Mouse (Mus musculus) liver, embryonic 14.5 days (tissue): Measurements from ENCODE around the gene Ticrr. TPM values are rescaled to one million over a fixed set of nuclear protein-coding genes. Genes with fewer than 3 reads are reported as not detected.

Source experiments
- ATAC-seq: fragments of 200-750 bp; cut with Nextera tagmentation; 2 replicates; pipeline ENCODE4 v1.8.0; 2017; ENCODE audit warnings: moderate number of reproducible peaks, mild to moderate bottlenecking, moderate library complexity; ENCODE audit not compliant: insufficient read depth
- DNase-seq, 3 experiments: peaks; one replicate each; pipeline ENCODE4 v3.0.0-alpha.2; 2012 to 2013; ENCODE audit warnings: low read depth in 3 of 3, low spot score in 3 of 3
- H3K27ac ChIP-seq: fragments of 300-500 bp; sonication (generic); 2 replicates; pipeline ENCODE4 v1.5.1; 2014; ENCODE audit warnings: moderate library complexity, mild to moderate bottlenecking, control low read depth, inconsistent platforms
- H3K27me3 ChIP-seq: fragments of 300-500 bp; sonication (generic); 2 replicates; pipeline ENCODE4 v1.6.1; 2014; ENCODE audit warnings: mild to moderate bottlenecking, low read length, moderate library complexity; ENCODE audit not compliant: control insufficient read depth, insufficient read depth
- H3K36me3 ChIP-seq: fragments of 300-500 bp; sonication (generic); replicated peaks from 2 replicates; pipeline ENCODE4 v1.6.1; 2014; ENCODE audit warnings: low read depth; ENCODE audit not compliant: control insufficient read depth, insufficient read depth
- H3K4me1 ChIP-seq, 2 experiments: fragments of 200-500 bp in 1 of 2; fragments of 300-500 bp in 1 of 2; sonication (generic) in 1 of 2; replicated peaks; 2 replicates each; pipeline ENCODE4 v1.6.1; 2012 to 2014; ENCODE audit warnings: antibody characterized with exemption in 1 of 2, inconsistent platforms in 1 of 2, low read length in 1 of 2; ENCODE audit not compliant: control insufficient read depth in 2 of 2, insufficient read depth in 2 of 2
- H3K4me2 ChIP-seq: fragments of 300-500 bp; sonication (generic); 2 replicates; pipeline ENCODE4 v1.6.1; 2014; ENCODE audit warnings: low read depth, mild to moderate bottlenecking, control low read depth, moderate library complexity
- H3K4me3 ChIP-seq, 2 experiments: fragments of 200-500 bp in 1 of 2; fragments of 300-500 bp in 1 of 2; sonication (generic) in 1 of 2; 2 replicates each; pipeline ENCODE4 v1.5.1; 2012 to 2014; ENCODE audit warnings: low read depth in 2 of 2, low read length in 2 of 2, mild to moderate bottlenecking in 2 of 2, control low read depth in 1 of 2, inconsistent platforms in 1 of 2, moderate library complexity in 1 of 2; ENCODE audit not compliant: insufficient read depth in 1 of 2
- H3K9ac ChIP-seq: fragments of 300-500 bp; sonication (generic); replicated peaks from 2 replicates; pipeline ENCODE4 v1.6.1; 2014; ENCODE audit warnings: mild to moderate bottlenecking, control low read depth, moderate library complexity
- H3K9me3 ChIP-seq: fragments of 300-500 bp; sonication (generic); 2 replicates; pipeline ENCODE4 v1.6.1; 2016; ENCODE audit warnings: low read length, mixed read lengths; ENCODE audit not compliant: control insufficient read depth
- CTCF ChIP-seq: IDR thresholded peaks from 2 replicates; pipeline ENCODE4 v1.5.1; 2016; ENCODE audit warnings: antibody characterized with exemption, low read depth, control low read depth
- EP300 ChIP-seq: IDR thresholded peaks from 2 replicates; pipeline ENCODE4 v1.6.1; 2016; ENCODE audit warnings: antibody characterized with exemption, low read depth
- WGBS: fragments of 180-500 bp; shearing (Covaris S2); extraction: QIAGEN DNeasy Blood & Tissue Kit; methylation state at CpG from one replicate; pipeline ENCODE4 v1.1.7; 2014; ENCODE audit not compliant: insufficient replicate concordance; 5-methylcytosine and 5-hydroxymethylcytosine counted together
- polyA plus RNA-seq, 2 experiments: library from polyadenylated mRNA; depleted of rRNA in 1 of 2; stranded (reverse) in 1 of 2; unstranded in 1 of 2; fragments of >200 nt; fragmentation: Nextera tagmentation in 1 of 2; extraction: Ambion mirVana in 1 of 2; gene quantifications; 2 replicates each; pipeline versions ENCODE4 v1.2.1 to v1.2.3; 2012 to 2014

Gene Ticrr
- polyA plus RNA-seq, 2 experiments, result 3.6 to 6.0 TPM

DNA sequence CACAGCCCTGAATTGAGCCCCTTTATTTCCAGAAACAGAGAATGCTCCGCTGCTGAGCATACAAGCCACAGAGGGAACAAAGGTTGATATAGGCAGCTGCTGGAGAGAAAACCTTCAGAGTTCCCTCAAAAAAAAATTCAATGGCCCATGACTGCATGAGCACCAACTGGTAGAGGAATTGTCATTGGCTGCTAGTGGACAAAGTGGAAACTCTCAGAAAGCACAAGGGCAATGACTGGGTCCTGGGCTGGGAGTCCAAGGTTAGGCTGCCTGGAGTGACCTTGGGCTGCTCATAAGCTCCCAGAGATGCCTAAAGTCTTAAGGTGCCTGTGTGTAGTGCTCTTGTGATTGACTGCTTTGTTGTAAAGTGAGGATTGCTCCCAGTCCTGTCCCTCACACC lies 44.1 kb upstream of the Ticrr start:
- Histone ChIP-seq H3K4me2 (no peak overlapping the region), H3K4me1 (no peaks in the 10 kb centered on the region), H3K27me3 (peaks cover 18% of the 10 kb centered on the region), H3K4me3 (no peak overlapping the region), H3K9me3 (no peaks in the 10 kb centered on the region), H3K36me3 (no peaks in the 10 kb centered on the region), H3K27ac (no peak overlapping the region), H3K9ac (no peak overlapping the region)
- WGBS, result 73% methylated on average over 1 of the region's 1 CpGs
- DNase-seq, result no peak
- TF ChIP-seq CTCF (no peak), EP300 (no peak)
- no peak for ATAC-seq

- Histone ChIP-seq H3K4me1 (no peaks in the 10 kb centered on the region), H3K4me3 (no peak within 1 kb of the TSS), H3K4me2 (no peak within 1 kb of the TSS), H3K9me3 (no peaks in the 10 kb centered on the region), H3K36me3 (no peaks in the 10 kb centered on the region), H3K9ac (no peak within 1 kb of the TSS), H3K27me3 (peaks cover 18% of the 10 kb centered on the region), H3K27ac (no peak within 1 kb of the TSS)
- WGBS, result 10% methylated on average over 33 of the region's 33 CpGs
- no peak for DNase-seq
- TF ChIP-seq CTCF, result no peak
- TF ChIP-seq EP300, result no peak
- no peak for ATAC-seq
Measured at GRCm38 (mm10) chr7:79617418-79617817, 42.6 kb upstream of the Ticrr start, which contains the start of gene Rhcg. Rhcg (minus strand) TSS chr7:79617657.

DNA sequence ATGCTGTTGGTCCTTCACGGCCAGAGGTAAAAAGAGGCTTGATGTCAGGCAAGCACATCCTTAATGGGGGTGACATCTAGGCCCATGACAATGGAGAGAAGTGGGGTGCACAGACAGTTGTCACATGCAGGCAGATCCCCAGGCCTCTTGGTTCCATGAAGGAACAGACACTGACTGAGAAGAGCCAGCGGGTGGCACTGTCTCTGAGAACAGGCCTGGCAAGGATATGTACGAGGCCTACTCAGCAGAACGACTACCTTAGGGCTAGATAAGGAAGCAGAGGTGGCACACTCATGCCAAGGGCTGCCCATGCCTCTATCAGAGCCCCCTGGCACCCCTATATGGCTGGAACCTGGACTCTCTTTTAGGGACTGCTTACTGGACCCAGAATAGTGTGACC lies 40.5 kb upstream of the Ticrr start:
- Histone ChIP-seq H3K27ac (no peak overlapping the region), H3K36me3 (no peaks in the 10 kb centered on the region), H3K4me2 (no peak overlapping the region), H3K4me3 (no peak overlapping the region), H3K4me1 (no peaks in the 10 kb centered on the region), H3K9me3 (no peaks in the 10 kb centered on the region), H3K9ac (no peak overlapping the region), H3K27me3 (peaks cover 18% of the 10 kb centered on the region)
- DNase-seq (no peak), ATAC-seq (no peak)
- no peak for TF ChIP-seq EP300
- TF ChIP-seq CTCF, result 0 out of 2 replicates have a peak, but pooled peaks have one; percentile 6
- 44% methylated on average over 4 of the region's 4 CpGs for WGBS

DNA sequence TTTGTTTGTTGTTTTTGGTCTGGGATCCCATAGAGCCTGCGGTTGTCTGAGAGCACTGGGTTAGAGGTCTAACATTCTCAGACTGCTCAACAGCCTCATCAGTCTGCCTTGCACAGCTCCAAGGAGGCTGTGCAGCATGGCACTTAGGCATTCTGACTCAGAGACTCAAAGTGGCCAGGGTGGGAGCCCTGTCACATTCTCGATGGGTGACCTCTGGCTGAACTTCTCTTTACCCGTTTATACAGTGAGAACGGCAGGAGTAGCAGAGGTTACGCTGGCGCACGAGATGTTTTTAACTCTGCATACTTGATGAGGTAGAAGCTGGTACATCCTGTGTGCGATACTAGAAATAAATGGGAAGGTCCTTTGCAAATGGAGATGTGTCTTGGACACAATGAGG lies 36.9 kb upstream of the Ticrr start:
- H3K4me3 ChIP-seq, result no peak overlapping the region
- no peak for ATAC-seq
- H3K4me2 ChIP-seq, result no peak overlapping the region
- no peak overlapping the region for H3K27ac ChIP-seq
- TF ChIP-seq CTCF (no peak), EP300 (no peak)
- 49% methylated on average over 8 of the region's 8 CpGs for WGBS
- no peaks in the 10 kb centered on the region; a peak in 1 of 4 replicates for H3K4me1 ChIP-seq
- no peaks in the 10 kb centered on the region; the same call in 1 of the 2 replicates for H3K27me3 ChIP-seq
- H3K9ac ChIP-seq, result no peak overlapping the region
- no peaks in the 10 kb centered on the region for H3K36me3 ChIP-seq
- H3K9me3 ChIP-seq, result no peaks in the 10 kb centered on the region
- DNase-seq, result no peak

GRCm38 (mm10) chr7:79626170-79626569 lies 33.8 kb upstream of the Ticrr start:
- TF ChIP-seq CTCF (no peak), EP300 (no peak)
- Histone ChIP-seq H3K36me3 (no peaks in the 10 kb centered on the region), H3K9ac (no peak overlapping the region), H3K4me1 (no peaks in the 10 kb centered on the region; a peak in 1 of 4 replicates), H3K4me2 (no peak overlapping the region), H3K9me3 (no peaks in the 10 kb centered on the region), H3K4me3 (no peak overlapping the region), H3K27ac (no peak overlapping the region), H3K27me3 (no peaks in the 10 kb centered on the region)
- WGBS, result 50% methylated on average over 5 of the region's 5 CpGs
- DNase-seq (no peak), ATAC-seq (no peak)
